Mouse (Mus musculus): ENCODE results near the gene Disp2.
A peak's percentile ranks its signal among the peaks of the same experiment; 100 is the strongest.

Disp2 gene

DNA sequence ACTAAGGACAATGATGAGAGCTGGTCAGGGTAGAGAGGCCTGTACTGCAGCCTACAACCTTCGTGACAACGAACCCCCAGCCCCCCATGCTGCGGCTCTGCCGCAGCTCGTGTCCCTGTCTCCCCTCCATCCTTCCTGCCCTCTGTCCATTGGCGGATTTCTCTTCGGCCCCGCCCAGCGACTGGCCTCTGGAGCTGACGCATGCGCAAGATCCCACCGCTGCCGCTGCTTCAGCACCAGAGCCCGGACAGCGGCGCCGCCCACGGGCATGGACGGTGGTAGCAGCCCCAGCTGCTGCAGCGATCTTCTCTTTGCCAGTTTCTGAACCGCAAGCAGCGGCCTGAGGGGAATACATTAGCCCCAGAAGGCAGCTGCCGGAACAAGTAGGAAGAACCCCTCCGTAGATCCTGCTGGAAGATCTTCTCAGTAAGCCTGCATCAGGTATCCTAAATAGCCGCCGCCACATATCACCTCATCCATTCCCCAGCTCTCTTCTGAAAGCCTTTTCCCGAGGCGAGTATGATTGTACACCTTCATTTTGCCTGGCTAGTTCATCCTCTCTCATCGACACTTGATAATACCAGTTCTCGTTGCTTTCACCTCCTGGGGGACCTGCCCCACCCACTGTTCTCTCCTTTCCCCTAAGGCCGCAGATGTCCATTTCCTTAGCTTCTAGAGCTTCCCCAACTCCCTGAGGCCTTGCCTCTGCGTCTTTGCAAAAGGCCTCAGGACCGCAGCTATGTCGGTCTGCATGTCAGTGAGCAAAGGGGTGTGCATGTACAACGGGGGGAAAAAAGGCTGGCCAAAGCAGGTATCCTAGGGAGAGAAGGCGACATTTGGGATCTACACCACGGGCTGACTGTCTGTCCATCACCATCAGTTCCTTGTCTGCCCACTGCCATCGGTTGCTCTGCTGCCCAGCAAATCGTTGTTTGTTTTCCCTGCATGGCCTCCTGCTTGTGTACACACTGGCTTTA, at the start of gene Disp2:
Disp2 (plus strand) TSS at position 216 of the 977 bp plus-strand sequence.
- peak; percentile 93 for DNase-seq

- no peak for DNase-seq
Measured at GRCm38 (mm10) chr2:118729816-118730621, 49.5 kb upstream of the Disp2 start.

GRCm38 (mm10) chr2:118730622-118730915, 49.0 kb upstream of the Disp2 start:
- DNase-seq = peak; percentile 82

DNA sequence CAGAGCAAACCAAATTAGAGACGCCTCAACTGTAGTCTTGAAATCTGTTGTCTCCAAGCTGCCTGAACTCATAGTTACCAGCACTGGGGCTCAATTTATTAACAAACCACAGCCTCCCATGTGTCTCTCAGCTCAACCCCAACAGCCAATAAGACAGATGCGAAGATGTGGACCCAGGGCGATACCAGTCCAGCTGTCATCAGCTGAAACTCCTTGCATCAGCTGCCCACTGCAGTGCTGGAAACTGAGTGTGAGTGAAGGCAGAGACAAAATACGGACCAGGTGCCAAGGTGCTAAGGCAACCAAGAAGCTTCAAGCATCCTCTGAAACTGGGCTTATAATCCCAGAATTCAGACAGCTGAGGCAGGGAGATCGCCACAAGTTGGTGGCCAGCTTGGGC, 47.5 kb upstream of the Disp2 start:
- DNase-seq = no peak

- DNase-seq = peak; percentile 44
Measured at GRCm38 (mm10) chr2:118733341-118733740, 46.2 kb upstream of the Disp2 start.

DNA sequence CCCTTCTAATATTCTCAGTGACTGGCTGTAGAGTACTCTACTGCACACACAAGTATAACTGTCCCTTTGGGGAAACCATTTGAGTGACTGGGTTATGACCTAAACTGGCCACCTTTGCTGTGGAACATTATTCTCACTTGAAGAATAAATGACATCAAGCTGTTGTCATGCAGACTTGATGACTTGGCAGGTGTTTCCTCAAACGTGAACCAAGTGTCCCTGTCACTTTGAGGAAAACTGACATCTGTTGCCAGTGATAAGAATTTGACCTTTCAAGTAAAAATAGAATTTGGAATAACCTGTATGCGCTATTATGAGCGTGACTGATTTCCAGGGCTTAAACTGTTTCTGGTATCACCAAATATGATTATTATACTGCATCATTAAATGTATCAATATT, 39.2 kb upstream of the Disp2 start:
- no peak for DNase-seq

DNA sequence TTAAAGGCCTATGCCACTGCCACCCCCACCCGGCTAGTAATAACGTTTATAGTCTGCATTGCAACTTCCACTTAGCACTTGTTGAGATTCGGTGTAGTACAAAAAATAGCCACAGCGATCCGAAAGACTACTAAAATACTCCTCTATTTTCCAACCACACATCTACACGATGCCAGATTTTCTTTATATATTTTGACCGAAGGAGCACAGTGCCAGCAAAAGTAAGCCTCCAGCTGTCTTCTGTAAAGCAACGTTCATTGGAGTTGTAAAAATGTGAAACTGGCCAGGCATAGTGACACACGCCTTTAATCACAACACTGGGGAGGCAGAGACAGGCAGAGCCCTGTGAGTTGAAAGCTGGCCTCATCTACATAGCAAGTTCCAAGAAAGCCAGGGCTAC, 38.3 kb upstream of the Disp2 start:
- DNase-seq = no peak

GRCm38 (mm10) chr2:118743261-118743943, 36.1 kb upstream of the Disp2 start:
- DNase-seq = no peak

DNA sequence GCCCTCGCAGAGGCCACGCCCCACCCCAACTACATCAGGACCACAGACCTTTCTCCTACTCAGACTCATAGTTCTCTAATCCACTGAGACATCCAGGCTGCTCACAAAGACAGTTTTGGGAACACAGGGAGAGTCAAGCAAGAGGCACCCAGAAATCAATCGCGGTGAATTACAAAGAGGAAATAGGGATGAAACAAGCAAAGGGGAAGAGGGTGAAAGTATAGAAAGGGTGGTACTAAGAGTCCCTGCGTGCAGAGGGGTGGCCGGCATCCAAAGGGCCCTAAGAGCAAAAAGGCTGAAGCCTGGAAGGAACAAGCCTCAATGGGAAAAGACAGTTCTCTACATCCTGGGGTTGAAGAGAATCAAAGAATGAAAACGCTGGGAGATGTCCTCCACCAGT, 34.9 kb upstream of the Disp2 start:
- DNase-seq = no peak

- DNase-seq = peak; percentile 88
Measured at GRCm38 (mm10) chr2:118745232-118745884, 34.2 kb upstream of the Disp2 start, which contains the start of gene Inafm2. TSS of gene Inafm2 (plus strand) at chr2:118745758.

DNA sequence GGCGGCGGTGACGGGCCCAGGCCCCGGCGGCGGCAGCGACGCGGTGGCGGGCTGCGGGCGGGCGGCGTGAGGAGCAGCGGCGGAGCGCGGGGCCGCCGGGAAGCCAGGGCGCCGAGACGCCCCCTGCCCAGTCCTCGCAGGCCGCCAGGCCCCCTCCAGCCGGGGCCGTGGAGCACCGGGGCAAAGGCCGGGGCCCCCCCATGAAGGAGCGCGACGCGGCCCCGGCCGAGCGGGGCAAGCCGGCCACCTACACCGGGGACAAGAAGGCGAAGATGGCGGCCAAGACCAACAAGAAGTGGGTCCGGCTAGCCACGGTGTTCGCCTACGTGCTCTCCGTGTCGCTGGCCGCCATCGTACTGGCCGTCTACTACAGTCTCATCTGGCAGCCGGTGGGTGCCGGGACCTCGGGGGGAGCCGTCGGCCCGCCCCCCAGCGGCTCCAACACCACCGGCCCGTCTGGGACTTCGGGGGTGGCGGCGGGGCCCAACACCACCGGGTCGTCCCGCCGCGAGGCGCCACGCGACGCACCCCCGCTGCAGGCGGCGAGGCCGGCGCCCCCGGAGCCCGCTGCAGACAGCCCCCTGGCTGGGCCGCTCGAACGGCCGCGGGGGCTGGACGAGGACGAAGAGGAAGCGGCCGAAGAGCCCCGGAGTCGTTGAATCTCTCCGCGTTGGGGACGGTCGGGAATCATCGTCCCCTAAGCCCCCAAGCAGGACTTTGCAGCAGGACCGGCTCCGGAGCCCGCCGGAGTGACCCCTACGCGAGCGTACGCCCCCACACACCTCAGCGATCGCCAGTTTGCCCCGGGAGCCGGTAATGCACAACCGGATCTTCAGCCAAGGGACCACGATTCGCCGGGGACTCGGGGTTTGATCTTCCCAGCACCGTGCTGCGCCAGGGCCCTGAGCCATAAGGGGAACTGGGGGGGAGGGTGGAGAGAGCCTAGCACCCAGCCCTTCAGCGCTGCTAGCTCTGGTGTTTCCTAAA, 33.3 kb upstream of the Disp2 start:
- peak; percentile 37 for DNase-seq

DNA sequence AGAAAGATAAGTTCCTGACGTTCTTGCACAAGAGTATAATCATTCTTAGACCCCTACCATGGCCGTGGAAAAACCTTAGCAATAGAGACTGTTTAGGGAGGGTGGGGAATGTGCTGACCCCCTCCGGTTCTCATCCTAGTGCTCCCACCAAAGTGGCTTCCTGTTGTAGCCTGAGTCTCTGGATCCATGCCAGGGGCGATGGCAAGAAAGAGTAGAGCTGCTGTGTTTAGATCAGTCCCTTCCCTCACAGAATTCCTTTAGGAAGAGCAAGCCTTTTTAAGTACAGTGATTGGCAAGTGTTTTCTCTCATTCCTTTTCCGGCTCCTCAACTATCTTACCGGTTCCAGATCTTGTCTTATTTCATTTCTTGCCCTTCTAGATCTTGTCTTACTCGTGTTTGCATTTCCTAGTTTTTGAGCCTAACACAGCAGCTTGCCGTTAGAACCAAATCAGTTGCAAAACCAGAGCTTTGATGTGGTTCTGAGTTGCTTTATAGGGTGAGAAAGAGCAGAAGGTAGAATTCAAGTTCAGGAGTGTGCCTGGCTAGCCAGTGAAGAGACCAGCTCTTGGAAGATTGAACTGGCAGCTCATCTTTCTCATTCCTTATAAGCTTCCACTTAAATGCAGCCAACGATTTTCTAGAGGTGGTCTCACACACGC, 32.1 kb upstream of the Disp2 start:
- peak; percentile 47 for DNase-seq

DNA sequence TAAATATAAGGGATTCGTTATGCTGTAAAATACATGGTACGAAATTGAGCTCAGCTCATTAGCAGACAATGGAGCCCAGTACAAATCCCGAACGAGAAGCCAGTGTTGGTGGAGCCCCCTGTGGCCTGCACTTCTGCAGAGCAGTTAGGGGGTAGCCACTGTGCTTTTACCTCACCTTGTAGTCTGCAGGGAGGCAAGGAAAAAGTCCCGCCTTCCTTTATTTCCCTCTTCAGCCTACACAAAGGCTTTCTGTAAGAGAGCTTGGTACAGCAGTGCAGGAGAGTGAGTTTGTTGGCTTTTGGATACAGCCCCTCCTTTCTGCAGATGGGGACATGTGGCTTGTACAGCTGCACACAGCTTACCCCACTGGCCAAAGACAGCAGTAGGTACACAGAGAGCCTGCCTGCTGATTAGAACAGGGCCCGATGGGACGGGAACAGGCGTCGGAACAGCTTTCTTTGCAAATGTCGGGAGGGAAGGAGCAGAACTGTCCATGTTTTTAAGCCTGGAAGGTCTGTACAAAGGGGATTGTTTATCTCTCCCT, 30.1 kb upstream of the Disp2 start:
- DNase-seq = no peak

GRCm38 (mm10) chr2:118750476-118750875, 29.0 kb upstream of the Disp2 start:
- no peak for DNase-seq

DNA sequence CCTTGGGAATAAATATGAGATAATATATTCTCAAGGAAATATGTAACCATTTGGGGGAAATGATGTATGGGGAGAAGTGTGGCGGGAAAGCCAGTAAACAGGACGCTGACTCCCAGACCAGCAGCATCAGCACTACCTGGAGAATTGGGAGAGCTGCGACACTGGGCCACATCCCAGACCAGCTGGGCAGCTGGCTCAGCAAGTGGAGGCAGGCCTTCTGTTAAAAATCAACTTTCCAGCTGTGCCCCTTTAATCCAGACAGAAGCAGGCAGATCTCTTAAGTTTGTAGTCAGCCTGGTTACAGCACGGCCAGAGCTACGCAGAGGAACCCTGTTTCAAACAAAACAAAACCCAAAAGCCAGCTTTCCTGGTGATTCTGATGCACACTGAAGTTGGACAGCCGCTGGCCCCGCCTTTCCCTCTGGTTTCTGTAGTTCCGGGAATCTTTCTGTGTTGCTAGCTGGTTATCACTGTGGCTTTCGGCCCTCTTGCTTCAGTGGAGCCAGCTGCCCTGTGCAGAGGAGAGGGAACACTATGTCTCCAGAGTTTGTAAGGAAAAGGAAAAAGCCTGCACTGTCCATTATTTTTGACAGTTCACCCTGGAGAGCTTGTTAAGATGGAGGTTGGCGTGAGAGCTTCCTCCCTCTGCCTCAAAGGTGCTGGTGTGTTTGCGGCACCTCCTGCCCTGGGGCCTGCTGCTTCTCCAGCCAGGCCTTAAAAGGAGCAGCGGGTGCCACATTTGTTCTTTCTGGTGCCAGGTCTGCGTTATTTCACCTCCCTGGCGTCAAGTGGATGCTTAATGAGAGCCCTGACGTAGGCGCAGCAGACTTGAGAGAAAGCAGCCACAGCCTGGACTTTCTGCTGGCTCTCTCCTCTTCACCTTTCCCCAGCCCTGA, 27.4 kb upstream of the Disp2 start:
- no peak for DNase-seq

DNA sequence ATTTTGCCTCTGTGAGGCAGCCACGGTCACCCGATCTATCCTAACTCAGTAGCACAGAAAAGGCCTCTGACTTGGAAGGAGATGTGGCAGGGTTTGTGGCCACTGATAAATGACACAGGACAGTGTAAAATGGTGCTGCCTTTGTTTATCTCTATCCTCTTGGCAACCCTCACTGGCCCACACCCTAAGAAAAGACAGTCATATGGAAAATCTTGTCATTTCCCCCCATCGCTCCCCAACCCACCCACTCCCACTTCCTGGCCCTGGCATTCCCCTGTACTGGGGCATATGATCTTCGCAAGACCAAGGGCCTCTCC, 26.8 kb upstream of the Disp2 start:
- DNase-seq = no peak

- DNase-seq = no peak
Measured at GRCm38 (mm10) chr2:118754143-118754542, 25.4 kb upstream of the Disp2 start.

GRCm38 (mm10) chr2:118755407-118755806, 24.1 kb upstream of the Disp2 start:
- no peak for DNase-seq

DNA sequence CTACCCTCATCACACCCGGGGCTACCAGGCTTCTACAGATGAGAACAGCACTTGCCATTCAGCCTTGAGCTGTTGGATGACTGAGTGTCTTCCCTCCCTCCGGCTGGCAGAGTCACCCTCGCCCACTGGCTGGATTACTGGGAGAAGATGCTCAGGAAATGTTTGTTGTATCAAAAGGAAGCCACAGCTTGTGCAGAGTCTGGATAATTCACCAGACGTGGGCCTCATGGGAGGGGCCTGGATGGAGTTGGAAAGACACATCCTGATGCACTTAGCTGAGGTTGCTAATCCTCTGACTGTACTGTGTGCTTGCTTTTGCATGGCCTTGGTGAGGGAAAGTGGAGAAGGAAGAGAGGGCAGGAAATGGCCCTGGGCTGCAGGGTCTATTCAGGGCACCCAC, 23.4 kb upstream of the Disp2 start:
- DNase-seq = no peak

- DNase-seq = peak; percentile 53
Measured at GRCm38 (mm10) chr2:118759828-118760227, 19.7 kb upstream of the Disp2 start.

All from right cerebral cortex, postnatal 4 days (tissue).